Mouse (Mus musculus) retina, embryonic 14.5 days (tissue): ENCODE measurements at regions not wholly inside any gene's neighbourhood (a gene's known extent, or its start where the extent isn't known, plus 50 kb on each side); places are given as distances from the start of the nearest gene placed in this dataset.

Experiments used
- DNase-seq: peaks from one replicate; pipeline ENCODE4 v3.0.0-alpha.2; 2015; ENCODE audit warnings: low spot score

DNA sequence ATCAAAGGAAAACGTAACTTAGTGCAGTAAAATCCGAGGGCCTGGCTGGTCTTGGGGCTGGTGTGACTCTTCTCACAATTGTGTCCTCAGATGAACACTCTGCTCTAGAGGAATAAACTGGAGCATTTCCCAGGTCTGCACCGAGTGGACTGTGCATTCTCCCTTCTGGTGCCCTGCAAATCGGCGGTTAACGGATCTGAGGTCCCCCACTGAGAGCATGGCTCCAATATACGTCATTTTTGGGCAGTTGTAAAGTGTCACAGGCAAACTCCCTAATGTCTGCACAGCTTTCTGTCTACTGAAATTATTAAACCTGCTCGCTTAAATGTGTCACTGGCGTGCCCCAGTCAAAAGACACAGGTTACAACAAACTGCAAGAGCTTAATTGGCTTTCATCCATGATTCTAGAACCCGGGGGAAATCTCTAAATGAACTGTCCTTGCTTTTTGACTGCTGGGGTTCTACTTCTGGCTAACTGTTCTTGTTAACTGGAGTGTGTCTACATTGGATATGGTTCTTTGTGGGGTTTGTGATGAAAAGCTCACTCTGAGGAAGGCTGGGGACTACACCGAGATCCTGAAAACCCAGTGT lies 93.7 kb upstream of the Gm47985 start:
- no peak for DNase-seq

DNA sequence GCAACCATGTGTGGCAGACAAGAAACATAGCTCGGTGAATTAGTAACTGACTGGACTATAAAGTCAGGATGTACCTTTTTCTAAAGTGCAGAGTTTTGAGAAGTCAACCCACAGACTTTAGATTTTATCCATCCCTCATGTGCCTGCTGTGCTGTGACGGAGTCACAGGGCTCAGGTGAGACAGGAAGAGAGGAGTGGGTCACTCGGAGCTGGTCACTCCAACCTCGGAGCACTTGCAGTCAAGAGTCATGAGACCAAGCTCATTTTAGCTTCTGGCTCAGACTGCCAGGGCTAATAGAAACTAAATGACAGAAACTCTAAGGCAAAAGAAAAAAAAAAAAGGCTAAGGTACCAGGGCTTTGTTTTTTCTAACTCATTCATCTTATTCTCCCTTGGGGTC lies 90.3 kb upstream of the Gm47985 start:
- DNase-seq = no peak

- DNase-seq = no peak
Measured at GRCm38 (mm10) chr1:151095344-151096050, 86.8 kb upstream of the Gm47985 start.

GRCm38 (mm10) chr1:151096079-151096478 lies 86.3 kb upstream of the Gm47985 start:
- no peak for DNase-seq

DNA sequence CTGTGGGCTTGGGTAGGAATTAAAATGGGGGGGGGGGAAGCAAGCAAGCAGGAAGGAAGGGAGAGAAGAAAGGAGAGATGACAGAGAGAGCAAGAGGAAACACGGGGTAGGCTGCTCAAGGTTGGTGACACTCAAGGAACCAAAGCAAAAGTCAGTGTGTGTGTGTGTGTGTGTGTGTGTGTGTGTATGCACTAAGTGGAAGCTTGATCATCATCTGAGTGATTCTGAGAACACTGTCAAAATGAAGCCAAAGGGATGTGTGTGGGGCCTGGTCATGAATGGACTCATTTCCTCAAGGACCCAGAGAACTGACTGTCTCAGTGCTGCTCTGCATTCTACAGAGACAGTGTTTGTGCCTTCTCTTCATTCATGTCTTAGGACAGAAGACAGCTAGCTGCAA lies 84.8 kb upstream of the Gm47985 start:
- no peak for DNase-seq

DNA sequence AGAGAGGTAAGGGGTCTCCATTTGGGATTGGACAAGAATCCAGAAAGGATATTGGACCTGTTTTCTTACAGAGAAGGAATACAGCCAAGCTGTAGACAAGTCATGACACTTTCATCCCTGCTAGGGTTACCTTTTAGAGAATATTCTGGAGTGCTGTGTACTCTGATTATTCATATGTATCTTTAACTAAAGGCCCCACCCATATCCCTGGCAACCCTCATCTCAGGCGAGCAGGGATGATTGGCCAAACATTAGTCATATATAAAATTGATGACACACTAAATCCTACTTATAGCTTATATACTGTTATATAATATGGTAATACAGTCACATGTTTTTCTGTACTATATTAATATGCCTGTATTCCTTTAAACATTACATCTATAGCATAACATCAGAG lies 83.6 kb upstream of the Gm47985 start:
- no peak for DNase-seq

DNA sequence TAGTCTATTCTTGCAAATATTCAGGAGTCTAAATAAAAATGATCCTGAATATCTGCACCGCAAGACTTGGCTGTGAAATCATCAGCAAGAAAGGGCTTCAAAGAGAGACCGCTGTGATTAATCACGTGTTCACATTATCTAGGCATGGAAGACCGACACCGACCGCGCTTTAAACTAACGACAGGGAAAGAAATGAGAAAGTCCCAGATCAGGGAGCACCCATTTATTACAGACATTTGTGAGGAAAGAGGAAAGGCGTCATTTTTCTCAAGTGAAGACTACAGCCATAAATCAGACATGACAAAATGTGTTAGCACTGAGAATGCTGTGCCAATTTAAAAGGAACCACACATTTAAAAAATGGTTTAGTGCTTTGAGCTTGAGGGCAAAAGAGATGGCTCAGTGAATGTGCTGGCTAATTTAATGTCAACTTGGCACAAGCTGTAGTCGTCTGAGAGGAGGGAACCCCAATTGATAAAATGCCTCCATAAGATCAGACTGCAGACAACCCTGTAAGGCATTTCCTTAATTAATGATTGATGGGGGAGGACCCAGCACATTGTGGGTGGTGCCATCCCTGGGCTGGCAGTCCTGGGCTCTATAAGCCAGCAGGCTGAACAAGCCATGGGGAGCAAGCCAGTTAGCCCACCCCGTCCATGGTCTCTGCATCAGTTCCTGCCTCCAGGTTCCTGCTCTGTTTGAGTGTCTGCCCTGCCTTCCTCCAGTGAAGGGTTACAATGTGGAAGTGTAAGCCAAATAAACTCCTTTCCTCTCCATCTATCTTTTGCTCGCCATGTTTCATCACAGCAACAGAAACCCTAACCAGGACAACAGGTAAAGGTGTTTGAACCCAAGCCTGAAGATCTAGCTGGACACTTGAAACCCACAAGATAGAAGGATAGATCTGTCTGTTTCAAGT lies 81.5 kb upstream of the Gm47985 start:
- DNase-seq = no peak

DNA sequence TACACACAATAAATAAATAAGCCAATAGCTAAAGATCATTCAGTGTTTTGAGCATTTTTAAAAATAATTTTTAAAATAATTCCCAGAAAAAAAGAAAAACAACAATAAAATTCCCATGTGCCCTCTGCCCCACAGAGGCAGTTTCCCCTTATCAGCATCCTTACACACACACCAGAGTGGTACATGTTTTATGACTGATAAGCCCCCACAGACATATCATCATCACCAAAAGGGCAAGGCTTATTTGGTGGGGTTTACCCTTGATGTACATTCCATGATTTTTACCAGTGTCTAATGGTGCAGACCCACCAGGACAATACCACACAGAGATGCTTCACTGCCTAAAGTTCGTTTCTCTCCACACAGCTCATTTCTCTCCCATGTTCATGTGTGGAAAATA lies 80.8 kb upstream of the Gm47985 start:
- DNase-seq = no peak

DNA sequence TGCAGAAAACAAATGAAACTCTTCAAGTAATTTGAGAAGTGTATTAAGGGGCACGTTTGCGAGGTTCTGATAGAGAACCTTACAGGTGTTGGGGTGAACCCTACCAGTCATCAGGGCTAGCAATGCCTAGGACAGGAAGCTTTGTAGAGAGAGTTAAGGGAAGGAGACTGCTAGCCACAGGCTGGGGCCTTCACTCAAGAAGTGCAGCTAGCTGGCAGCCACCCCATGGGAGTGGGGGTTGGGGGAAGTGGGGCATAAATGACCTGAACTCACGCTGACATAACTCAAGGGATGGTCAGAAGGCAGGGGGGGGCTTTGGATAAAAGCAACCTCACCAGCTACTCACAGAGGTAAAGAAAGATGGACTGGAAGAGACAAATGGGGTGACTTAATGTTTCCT lies 80.3 kb upstream of the Gm47985 start:
- DNase-seq = no peak

- no peak for DNase-seq
Measured at GRCm38 (mm10) chr1:151102646-151103391, 79.5 kb upstream of the Gm47985 start.

DNA sequence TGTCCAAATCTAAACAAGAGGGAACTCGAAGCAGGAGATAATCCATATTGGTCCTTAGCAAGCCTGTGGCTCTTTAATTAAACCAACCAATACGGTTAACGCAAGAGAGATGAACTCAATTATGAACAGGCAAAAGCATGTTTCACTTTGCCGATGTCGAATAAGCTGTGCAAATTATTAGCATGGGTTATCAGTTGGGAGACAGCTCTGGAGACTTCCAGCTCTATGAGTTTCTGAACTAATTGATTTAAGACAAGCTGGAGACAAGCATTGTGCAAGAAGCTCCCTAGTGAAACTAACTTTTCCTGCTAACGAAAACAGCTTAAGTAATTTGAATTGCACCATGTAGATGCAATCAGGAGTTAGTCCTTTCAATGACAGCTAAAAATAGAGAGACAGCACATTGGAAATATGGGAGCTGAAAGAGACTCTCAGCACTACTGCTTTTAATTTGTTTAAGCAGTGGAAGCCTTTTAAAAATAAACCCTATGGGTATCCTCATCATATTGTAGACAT lies 78.8 kb upstream of the Gm47985 start:
- no peak for DNase-seq

DNA sequence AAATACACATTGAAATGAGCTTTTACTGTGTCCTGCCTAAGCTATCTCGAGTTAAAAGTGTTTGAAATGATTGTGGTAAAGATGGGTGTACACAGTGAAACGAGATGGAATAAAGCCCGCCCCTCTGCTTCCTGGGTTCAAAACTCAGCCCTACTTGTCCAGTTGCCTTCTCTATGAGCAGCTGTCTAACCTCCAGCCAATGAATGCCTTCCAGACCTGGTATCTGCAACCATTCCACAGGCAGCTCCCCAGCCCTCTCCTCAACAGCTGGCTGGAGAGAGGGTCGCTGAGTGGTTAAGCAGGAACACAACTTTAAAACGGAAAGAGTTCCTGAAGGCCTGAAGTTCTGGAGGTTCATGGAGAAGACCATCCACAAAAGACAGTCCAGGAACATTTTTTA lies 78.0 kb upstream of the Gm47985 start:
- DNase-seq = no peak

DNA sequence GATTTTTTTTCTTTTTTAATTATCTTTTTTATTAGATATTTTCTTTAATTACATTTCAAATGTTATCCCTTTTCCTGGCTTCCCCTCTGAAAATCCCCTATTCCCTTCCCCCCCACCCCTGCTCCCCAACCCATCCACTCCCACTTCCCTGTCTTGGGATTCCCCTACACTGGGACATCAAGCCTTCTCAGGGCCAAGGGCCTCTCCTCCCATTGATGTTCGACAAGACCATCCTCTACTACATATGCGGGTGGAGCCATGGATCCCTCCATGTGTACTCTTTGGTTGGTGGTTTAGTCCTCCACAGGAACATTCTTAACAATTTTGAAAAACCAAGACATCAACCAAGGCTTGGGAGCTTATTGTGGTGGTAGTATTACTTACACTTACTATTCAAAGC lies 77.5 kb upstream of the Gm47985 start:
- DNase-seq = no peak

DNA sequence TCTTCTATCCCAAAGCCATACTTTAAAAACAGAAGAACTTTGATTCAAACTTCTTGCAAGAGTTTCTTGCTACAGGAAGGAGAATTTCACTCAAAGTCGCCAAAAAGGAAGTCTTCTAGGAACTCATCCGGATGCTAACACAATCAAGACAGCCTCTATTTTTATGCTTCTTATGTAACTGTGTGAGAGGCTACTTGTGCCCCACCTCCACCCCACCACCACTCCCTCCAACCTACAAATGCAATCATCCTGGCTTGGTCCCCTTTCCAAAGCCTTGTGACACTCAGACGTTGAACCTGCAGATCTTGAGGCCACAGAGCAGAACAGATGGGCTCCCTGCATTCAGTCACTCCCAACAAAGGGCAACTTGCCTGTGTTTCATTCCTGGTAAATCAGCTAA lies 77.1 kb upstream of the Gm47985 start:
- no peak for DNase-seq

- DNase-seq = no peak
Measured at GRCm38 (mm10) chr1:151107401-151107800, 74.9 kb upstream of the Gm47985 start.

- DNase-seq = no peak
Measured at GRCm38 (mm10) chr1:151109333-151109732, 73.0 kb upstream of the Gm47985 start.

DNA sequence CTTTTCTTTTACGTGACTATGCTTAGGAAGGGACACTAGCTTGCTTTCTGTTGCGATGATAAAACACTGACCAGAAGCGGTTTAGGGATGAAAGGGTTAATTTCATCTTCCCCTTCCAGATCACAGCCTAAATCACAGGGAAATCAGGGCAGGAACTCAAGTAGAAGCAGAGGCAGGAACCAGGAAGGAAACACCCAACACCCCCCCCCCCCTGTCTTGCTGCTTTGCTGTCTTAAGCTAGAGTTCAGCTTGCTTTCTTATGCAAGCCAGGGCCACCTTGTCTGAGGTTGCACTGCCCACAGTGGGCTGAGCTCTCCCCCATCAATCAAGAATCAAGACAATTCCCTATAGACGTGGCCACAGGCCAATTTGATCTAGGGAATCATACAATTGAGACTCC lies 71.9 kb upstream of the Gm47985 start:
- DNase-seq = no peak

DNA sequence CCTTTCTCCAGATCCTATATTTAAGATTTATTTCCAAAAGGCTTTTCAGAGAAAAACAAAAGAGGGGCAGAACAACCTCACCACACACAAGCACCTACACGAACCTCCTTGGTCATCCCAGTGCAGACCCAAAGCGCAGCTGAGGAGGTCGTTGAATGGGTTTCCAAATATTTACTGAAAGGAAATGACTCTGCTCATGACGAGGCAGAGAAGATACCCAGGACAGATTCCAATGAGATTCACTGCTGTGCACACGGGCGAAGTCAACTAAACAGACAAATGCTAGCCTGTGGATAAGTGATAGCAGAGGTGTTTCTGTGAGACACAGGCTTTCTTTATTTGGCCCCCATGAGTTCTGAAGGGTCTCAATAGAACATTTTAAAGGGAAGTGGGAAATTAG lies 70.7 kb upstream of the Gm47985 start:
- DNase-seq = no peak

GRCm38 (mm10) chr1:151112390-151112789 lies 69.9 kb upstream of the Gm47985 start:
- no peak for DNase-seq

DNA sequence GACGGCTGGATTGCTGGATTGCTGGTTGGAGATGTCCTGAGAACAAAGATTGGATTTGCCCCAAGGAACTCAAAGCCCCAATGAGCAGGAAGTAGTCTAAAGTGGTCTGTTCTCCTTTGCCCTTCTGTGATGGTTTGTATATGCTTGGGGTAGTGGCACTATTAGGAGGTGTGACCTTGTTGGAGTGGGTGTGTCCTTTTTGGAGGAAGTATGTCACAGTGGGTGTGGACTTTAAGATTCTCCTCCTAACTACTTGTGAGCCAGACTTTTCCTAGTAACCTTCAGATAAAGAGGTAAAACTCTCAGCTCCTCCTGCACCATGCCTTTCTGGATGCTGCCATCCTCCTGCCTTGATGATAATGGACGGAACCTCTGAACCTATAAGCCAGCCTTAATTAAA lies 69.1 kb upstream of the Gm47985 start:
- no peak for DNase-seq

DNA sequence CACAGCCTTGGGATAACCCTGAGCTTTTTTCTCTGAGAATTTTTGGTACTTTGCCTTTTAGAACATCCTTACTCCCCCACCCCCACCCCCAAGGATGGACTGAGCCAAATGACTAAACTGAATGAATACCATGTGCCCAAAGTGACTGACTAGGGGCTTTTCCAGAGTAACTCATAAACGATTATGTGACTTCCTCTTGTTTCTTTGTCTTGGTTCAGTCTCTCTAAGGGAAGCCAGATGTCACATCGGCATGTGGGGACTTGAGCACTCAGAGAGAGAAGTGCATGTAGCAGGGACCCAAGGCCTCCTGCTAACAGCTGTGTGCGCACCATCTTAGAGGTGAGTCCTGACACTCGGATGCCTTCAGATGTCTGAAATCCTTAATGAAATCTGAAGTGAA lies 63.8 kb upstream of the Gm47985 start:
- no peak for DNase-seq

- DNase-seq = no peak
Measured at GRCm38 (mm10) chr1:151118982-151119381, 63.4 kb upstream of the Gm47985 start.
